Comparison of ENCODE assay signal across 20 mouse cellular contexts in the genomic region with DNA sequence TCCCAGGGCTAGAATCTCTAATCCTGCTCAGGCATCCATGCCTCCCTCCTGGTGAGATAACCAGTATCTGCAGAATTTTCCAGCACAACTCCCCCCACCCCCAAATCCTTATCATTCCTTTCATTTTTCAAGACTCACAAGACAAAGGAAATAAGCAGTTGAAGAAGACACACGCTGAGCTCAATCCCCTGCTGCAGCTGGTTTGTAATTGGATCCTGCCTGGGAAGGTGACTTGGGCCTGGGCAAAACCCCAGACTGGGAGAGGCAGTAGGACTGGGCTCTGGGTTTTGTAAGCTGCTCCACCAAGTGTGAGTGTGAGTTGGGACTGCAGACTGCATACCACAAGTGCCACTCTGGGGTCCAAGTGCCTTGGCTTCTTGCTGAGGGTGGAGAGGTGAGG. TPM values are rescaled to one million over a fixed set of nuclear protein-coding genes. Genes with fewer than 3 reads are reported as not detected.
DNase-seq lines count a peak whose midpoint lies in the region; ATAC-seq and TF ChIP-seq lines count a peak whose summit lies in the region.
"Had no signal": no experiment of that assay in that cellular context is flagged by ENCODE, and none has a peak within 500 bp of the region (broad histone marks: within the 10 kb centered on the region; RNA-seq: fewer than 3 reads in every experiment).

No protein-coding gene starts in this region.

- peaks cover 12% of the 10 kb centered on the region for H3K4me1 ChIP-seq in liver, postnatal 0 days (ENCODE audit: insufficient read depth)
- H3K4me1 ChIP-seq: liver, embryonic 15.5 days; neural tube, embryonic 12.5 days had no signal

- no peaks in the 10 kb centered on the region for H3K36me3 ChIP-seq in liver, postnatal 0 days (replicated peaks; ENCODE audit: insufficient read depth, low read length)
- H3K36me3 ChIP-seq: liver, embryonic 15.5 days; neural tube, embryonic 12.5 days had no signal

- no peaks in the 10 kb centered on the region for H3K9me3 ChIP-seq in liver, postnatal 0 days (ENCODE audit: low read length)
- H3K9me3 ChIP-seq: liver, embryonic 15.5 days; neural tube, embryonic 12.5 days had no signal

- intact Hi-C loops in gastrocnemius, adult 2 months (cut with DNase I), result no loop called here
- intact Hi-C loops in gastrocnemius, postnatal 36 days (cut with DNase I), result no loop called here

- H3K27ac ChIP-seq in gastrocnemius, adult 2 months, result peak overlapping the region; percentile 82
- H3K27ac ChIP-seq in liver, postnatal 0 days (ENCODE audit: low read depth), result no peak overlapping the region
- H3K27ac ChIP-seq: liver, embryonic 15.5 days; neural tube, embryonic 12.5 days had no signal

- H3K4me2 ChIP-seq in liver, postnatal 0 days (ENCODE audit: low read depth, low read length), result no peak overlapping the region
- H3K4me2 ChIP-seq: heart, embryonic 11.5 days; liver, embryonic 15.5 days; neural tube, embryonic 12.5 days had no signal

- DNase-seq in gastrocnemius, adult 2 months, result peak; percentile 70
- DNase-seq in gastrocnemius, postnatal 36 days, result no peak
- peak; percentile 34 for DNase-seq in ES-CJ7 (ENCODE audit: low read depth, low spot score)
- peak; percentile 33 for DNase-seq in embryo, embryonic 10.5 days (ENCODE audit: low spot score)
- DNase-seq in gastrocnemius, postnatal 10 days, result peak; percentile 36
- no peak for DNase-seq in spleen, postnatal 10 days (ENCODE audit: low spot score in 2 of 2)
- no peak for DNase-seq in thymus, postnatal 14 days
- no peak for DNase-seq in liver, postnatal 0 days
- DNase-seq: adrenal gland, adult 8-10 months; cerebellum, adult 2 months; forebrain, postnatal 0 days; kidney, adult 2 months; kidney, postnatal 14 days; lung, postnatal 36 days; right cerebral cortex, postnatal 25 days; thymus, postnatal 36 days had no signal

- ATAC-seq in liver, postnatal 0 days, result no peak
- ATAC-seq: forebrain, postnatal 0 days had no signal

- WGBS in liver, postnatal 0 days (ENCODE audit: insufficient replicate concordance), result 46% methylated on average over 1 of the region's 1 CpGs

- no peak for TF ChIP-seq CTCF in gastrocnemius, adult 2 months (IDR thresholded peaks at IDR 0.05)
- TF ChIP-seq CTCF in liver, postnatal 0 days (IDR thresholded peaks at IDR 0.05; ENCODE audit: low read depth), result no peak

- no peak overlapping the region for H3K4me3 ChIP-seq in gastrocnemius, adult 2 months
- no peak overlapping the region for H3K4me3 ChIP-seq in liver, postnatal 0 days (ENCODE audit: low read depth, low read length)
- H3K4me3 ChIP-seq: erythroblast, embryonic 14.5 days; liver, embryonic 15.5 days; neural tube, embryonic 12.5 days had no signal

- H3K27me3 ChIP-seq in liver, postnatal 0 days (ENCODE audit: insufficient read depth, low read length), result no peaks in the 10 kb centered on the region
- H3K27me3 ChIP-seq: liver, embryonic 15.5 days; neural tube, embryonic 12.5 days had no signal

- no peak overlapping the region for H3K9ac ChIP-seq in liver, postnatal 0 days (replicated peaks)
- H3K9ac ChIP-seq: forebrain, postnatal 0 days; liver, embryonic 15.5 days; neural tube, embryonic 12.5 days had no signal

- no peak for TF ChIP-seq EP300 in liver, postnatal 0 days (IDR thresholded peaks at IDR 0.05; ENCODE audit: low read depth)

RNA-seq across cellular contexts. Expression of a gene that starts 41.9 kb away (rescaled TPM):
- 10 to 100 TPM; 59.5 to 63.7 TPM for total RNA-seq in gastrocnemius, adult 2 months (2021)
- 10 to 100 TPM; 30.4 to 45.8 TPM for total RNA-seq in gastrocnemius, postnatal 36 days (2021)
- total RNA-seq in gastrocnemius, postnatal 10 days (2021), result 10 to 100 TPM; 39.3 to 39.8 TPM
- 49.8 and 52.8 TPM in 2 replicates for polyA plus RNA-seq in liver, postnatal 0 days (2015; fragmentation: Nextera tagmentation; extraction: Ambion mirVana)

Comparison
In these comparisons a context has a peak if more than half of its experiments do, and no peak if none do; other contexts are left out.
1. DNase-seq: peak in gastrocnemius, adult 2 months (single experiment), ES-CJ7 (single experiment), embryo, embryonic 10.5 days (single experiment) and gastrocnemius, postnatal 10 days (single experiment); none in gastrocnemius, postnatal 36 days (0 of 2), spleen, postnatal 10 days (0 of 2), thymus, postnatal 14 days (single experiment) and liver, postnatal 0 days (single experiment).